In genomic region chr11:82929633-82929950, GRCm38 (mm10) we compare ENCODE assay signal across 19 mouse cellular contexts. TPM values are rescaled to one million over a fixed set of nuclear protein-coding genes. Genes with fewer than 3 reads are reported as not detected.
A peak's percentile ranks its signal among the peaks of the same experiment; 100 is the strongest.
DNase-seq lines count a peak whose midpoint lies in the region; ATAC-seq and TF ChIP-seq lines count a peak whose summit lies in the region.
"Had no signal": no experiment of that assay in that cellular context is flagged by ENCODE, and none has a peak within 500 bp of the region (broad histone marks: within the 10 kb centered on the region; RNA-seq: fewer than 3 reads in every experiment).

No protein-coding gene starts in this region.

- H3K9ac ChIP-seq in midbrain, embryonic 11.5 days (ENCODE audit: low read length) = no peak overlapping the region
- H3K9ac ChIP-seq in heart, embryonic 12.5 days = no peak overlapping the region
- H3K9ac ChIP-seq: kidney, embryonic 15.5 days; lung, embryonic 15.5 days had no signal

- H3K27ac ChIP-seq in gastrocnemius, adult 2 months = peak overlapping the region; percentile 74
- H3K27ac ChIP-seq in midbrain, embryonic 11.5 days (ENCODE audit: low read depth, low read length) = no peak overlapping the region
- H3K27ac ChIP-seq in midbrain, embryonic 10.5 days (replicated peaks) = no peak overlapping the region
- H3K27ac ChIP-seq in heart, embryonic 12.5 days (ENCODE audit: poor library complexity, severe bottlenecking) = no peak overlapping the region
- H3K27ac ChIP-seq: heart, adult 2 months; kidney, embryonic 15.5 days; lung, embryonic 15.5 days had no signal

- intact Hi-C loops in gastrocnemius, adult 2 months (cut with DNase I) = no loop called here

- no peak for ATAC-seq in midbrain, embryonic 11.5 days (ENCODE audit: low FRiP score)
- ATAC-seq in megakaryocyte progenitor cell, adult 5-6 weeks (replicated peaks; ENCODE audit: poor library complexity) = 0 out of 2 replicates have a peak, but pooled peaks have one; percentile 21
- ATAC-seq in heart, embryonic 12.5 days (ENCODE audit: insufficient number of reproducible peaks, low FRiP score) = no peak
- ATAC-seq: activated CD4-positive, CD25-positive, alpha-beta regulatory T cell, adult 4 months had no signal

- WGBS in midbrain, embryonic 11.5 days = 54% methylated on average over 3 of the region's 3 CpGs
- WGBS in midbrain, embryonic 10.5 days = 55% methylated on average over 3 of the region's 3 CpGs
- 70% methylated on average over 3 of the region's 3 CpGs for WGBS in heart, embryonic 12.5 days

- DNase-seq in gastrocnemius, adult 2 months = no peak
- no peak for DNase-seq in gastrocnemius, adult 8-10 months (ENCODE audit: low spot score in 2 of 2)
- DNase-seq in midbrain, embryonic 11.5 days (ENCODE audit: low spot score, missing footprints) = peak; percentile 87
- no peak for DNase-seq in midbrain, embryonic 10.5 days (ENCODE audit: low spot score)
- no peak for DNase-seq in urinary bladder, postnatal 4 days (ENCODE audit: low spot score in 2 of 2)
- DNase-seq: cerebellum, adult 18-20 months; heart, adult 2 months; heart, postnatal 36 days; liver; thymus, postnatal 4 days had no signal

- no peaks in the 10 kb centered on the region for H3K36me3 ChIP-seq in midbrain, embryonic 11.5 days (ENCODE audit: control insufficient read depth, insufficient read depth, low read length)
- H3K36me3 ChIP-seq in midbrain, embryonic 10.5 days = no peaks in the 10 kb centered on the region
- H3K36me3 ChIP-seq in heart, embryonic 12.5 days = peaks cover 75% of the 10 kb centered on the region
- H3K36me3 ChIP-seq: kidney, embryonic 15.5 days; lung, embryonic 15.5 days had no signal

- H3K4me2 ChIP-seq in midbrain, embryonic 11.5 days = no peak overlapping the region
- no peak overlapping the region for H3K4me2 ChIP-seq in heart, embryonic 12.5 days

- H3K9me3 ChIP-seq in midbrain, embryonic 11.5 days (ENCODE audit: control insufficient read depth, low read length) = no peaks in the 10 kb centered on the region; the same call in 1 of the 2 replicates
- no peaks in the 10 kb centered on the region for H3K9me3 ChIP-seq in midbrain, embryonic 10.5 days (replicated peaks)
- H3K9me3 ChIP-seq in heart, embryonic 12.5 days (replicated peaks) = 0 out of 2 replicates have a peak, but pooled peaks cover 2% of the 10 kb centered on the region
- H3K9me3 ChIP-seq: kidney, embryonic 15.5 days; lung, embryonic 15.5 days had no signal

- peaks cover 43% of the 10 kb centered on the region for H3K27me3 ChIP-seq in midbrain, embryonic 11.5 days (ENCODE audit: control insufficient read depth, insufficient read depth, low read length)
- peaks cover 87% of the 10 kb centered on the region for H3K27me3 ChIP-seq in midbrain, embryonic 10.5 days (ENCODE audit: low read depth, poor library complexity, severe bottlenecking)
- peaks cover 23% of the 10 kb centered on the region; the same call in 1 of the 2 replicates for H3K27me3 ChIP-seq in heart, embryonic 12.5 days (replicated peaks)

- TF ChIP-seq CTCF in gastrocnemius, adult 2 months (IDR thresholded peaks at IDR 0.05) = no peak

- H3K4me3 ChIP-seq in gastrocnemius, adult 2 months = peak overlapping the region; percentile 72
- H3K4me3 ChIP-seq in midbrain, embryonic 11.5 days (ENCODE audit: low read depth, low read length) = no peak overlapping the region
- H3K4me3 ChIP-seq in midbrain, embryonic 10.5 days = no peak overlapping the region
- no peak overlapping the region for H3K4me3 ChIP-seq in heart, embryonic 12.5 days
- H3K4me3 ChIP-seq: heart, adult 2 months had no signal

- peaks cover 9% of the 10 kb centered on the region for H3K4me1 ChIP-seq in midbrain, embryonic 11.5 days (ENCODE audit: control insufficient read depth, insufficient read depth, low read length)
- peaks cover 21% of the 10 kb centered on the region for H3K4me1 ChIP-seq in midbrain, embryonic 10.5 days
- peaks cover 24% of the 10 kb centered on the region for H3K4me1 ChIP-seq in heart, embryonic 12.5 days (replicated peaks)

RNA-seq across cellular contexts. Expression of gene Unc45b, which starts 19.2 kb away (rescaled TPM):
- total RNA-seq in gastrocnemius, adult 2 months (2021) = 100 to 1,000 TPM; 169 to 206 TPM
- total RNA-seq in gastrocnemius, adult 8-10 months (2022) = 100 to 1,000 TPM; 184 to 219 (median 203) TPM
- 0.10 and 0.21 TPM in 2 replicates for polyA plus RNA-seq in midbrain, embryonic 11.5 days (2014; fragmentation: Nextera tagmentation; extraction: Ambion mirVana)
- polyA plus RNA-seq in midbrain, embryonic 10.5 days (2016; fragmentation: Nextera tagmentation; extraction: Ambion mirVana) = 0.26 and 0.30 TPM in 2 replicates
- 0.05 and 0.07 TPM in 2 replicates for total RNA-seq in megakaryocyte progenitor cell, adult 5-6 weeks (2015)
- total RNA-seq in megakaryocyte progenitor cell, adult 5-6 weeks (2017) = not detected in 2 replicates
- polyA plus RNA-seq in heart, embryonic 12.5 days (2016; fragmentation: Nextera tagmentation; extraction: Ambion mirVana) = 199 and 203 TPM in 2 replicates
- total RNA-seq: monocyte, adult 5-6 weeks had no signal
- polyA plus RNA-seq: activated CD4-positive, CD25-positive, alpha-beta regulatory T cell, adult 4 months had no signal

RNA-seq across cellular contexts. Expression of gene Nle1, which starts 21.4 kb away (rescaled TPM):
- 10 to 100 TPM; 11.4 to 15.1 TPM for total RNA-seq in gastrocnemius, adult 2 months (2021)
- 10 to 100 TPM in 3 of 4 experiments, 1 to 10 TPM in 1; 9.0 to 12.9 (median 10.9) TPM for total RNA-seq in gastrocnemius, adult 8-10 months (2022)
- polyA plus RNA-seq in midbrain, embryonic 11.5 days (2014; fragmentation: Nextera tagmentation; extraction: Ambion mirVana) = 22.9 and 23.7 TPM in 2 replicates
- 40.3 and 40.4 TPM in 2 replicates for polyA plus RNA-seq in midbrain, embryonic 10.5 days (2016; fragmentation: Nextera tagmentation; extraction: Ambion mirVana)
- 21.1 and 27.4 TPM in 2 replicates for total RNA-seq in megakaryocyte progenitor cell, adult 5-6 weeks (2015)
- total RNA-seq in megakaryocyte progenitor cell, adult 5-6 weeks (2017) = 20.3 and 27.2 TPM in 2 replicates
- 20.0 and 22.0 TPM in 2 replicates for polyA plus RNA-seq in heart, embryonic 12.5 days (2016; fragmentation: Nextera tagmentation; extraction: Ambion mirVana)

RNA-seq across cellular contexts. Expression of gene Slfn5, which starts 21.6 kb away (rescaled TPM):
- 10 to 100 TPM; 12.2 to 24.1 TPM for total RNA-seq in gastrocnemius, adult 2 months (2021)
- 10 to 100 TPM; 10.1 to 16.3 (median 12.4) TPM for total RNA-seq in gastrocnemius, adult 8-10 months (2022)
- polyA plus RNA-seq in midbrain, embryonic 11.5 days (2014; fragmentation: Nextera tagmentation; extraction: Ambion mirVana) = 0.14 and 0.47 TPM in 2 replicates
- 0.11 and 0.22 TPM in 2 replicates for polyA plus RNA-seq in midbrain, embryonic 10.5 days (2016; fragmentation: Nextera tagmentation; extraction: Ambion mirVana)
- 1.4 and 1.5 TPM in 2 replicates for total RNA-seq in megakaryocyte progenitor cell, adult 5-6 weeks (2015)
- 1.7 and 2.8 TPM in 2 replicates for total RNA-seq in megakaryocyte progenitor cell, adult 5-6 weeks (2017)
- polyA plus RNA-seq in heart, embryonic 12.5 days (2016; fragmentation: Nextera tagmentation; extraction: Ambion mirVana) = 2.5 and 2.7 TPM in 2 replicates

RNA-seq across cellular contexts. Expression of gene Fndc8, which starts 37.7 kb away (rescaled TPM):
- not detected for total RNA-seq in gastrocnemius, adult 2 months (2021)
- not detected for total RNA-seq in gastrocnemius, adult 8-10 months (2022)
- polyA plus RNA-seq in midbrain, embryonic 11.5 days (2014; fragmentation: Nextera tagmentation; extraction: Ambion mirVana) = 0.19 and 0.30 TPM in 2 replicates
- 0.28 and 0.34 TPM in 2 replicates for polyA plus RNA-seq in midbrain, embryonic 10.5 days (2016; fragmentation: Nextera tagmentation; extraction: Ambion mirVana)
- total RNA-seq in megakaryocyte progenitor cell, adult 5-6 weeks (2015) = not detected in 2 replicates
- total RNA-seq in megakaryocyte progenitor cell, adult 5-6 weeks (2017) = not detected in 2 replicates
- polyA plus RNA-seq in heart, embryonic 12.5 days (2016; fragmentation: Nextera tagmentation; extraction: Ambion mirVana) = 0.10 and 0.12 TPM in 2 replicates
- total RNA-seq: heart, adult 2 months; heart, postnatal 36 days; layer of hippocampus, adult 8-10 months; left cerebral cortex, postnatal 14 days; monocyte, adult 5-6 weeks had no signal
- polyA plus RNA-seq: cortical plate, adult 2 months had no signal

RNA-seq across cellular contexts. Expression of gene Rad51d, which starts 39.2 kb away (rescaled TPM):
- 1 to 10 TPM; 2.7 to 3.6 TPM for total RNA-seq in gastrocnemius, adult 2 months (2021)
- 1 to 10 TPM; 3.1 to 4.1 (median 3.6) TPM for total RNA-seq in gastrocnemius, adult 8-10 months (2022)
- polyA plus RNA-seq in midbrain, embryonic 11.5 days (2014; fragmentation: Nextera tagmentation; extraction: Ambion mirVana) = 13.7 and 17.4 TPM in 2 replicates
- polyA plus RNA-seq in midbrain, embryonic 10.5 days (2016; fragmentation: Nextera tagmentation; extraction: Ambion mirVana) = 16.3 and 17.2 TPM in 2 replicates
- 14.7 and 15.6 TPM in 2 replicates for total RNA-seq in megakaryocyte progenitor cell, adult 5-6 weeks (2015)
- total RNA-seq in megakaryocyte progenitor cell, adult 5-6 weeks (2017) = 9.8 and 10.6 TPM in 2 replicates
- 13.0 and 14.6 TPM in 2 replicates for polyA plus RNA-seq in heart, embryonic 12.5 days (2016; fragmentation: Nextera tagmentation; extraction: Ambion mirVana)

Comparison
In these comparisons a context has a peak if more than half of its experiments do, and no peak if none do; other contexts are left out.
1. RNA of gene Unc45b, which starts 19.2 kb away (total RNA-seq): 184 to 219 TPM in gastrocnemius, adult 8-10 months and 169 to 206 TPM in gastrocnemius, adult 2 months; 0.05 to 0.07 TPM in megakaryocyte progenitor cell, adult 5-6 weeks; every median in the first group is over 100 times any median in the second.